10 mouse cellular contexts compared by ENCODE assay signal in genomic region chr5:110354716-110355115, GRCm38 (mm10). TPM values are rescaled to one million over a fixed set of nuclear protein-coding genes. Genes with fewer than 3 reads are reported as not detected.
DNase-seq lines count a peak whose midpoint lies in the region; ATAC-seq and TF ChIP-seq lines count a peak whose summit lies in the region.
"Had no signal": no experiment of that assay in that cellular context is flagged by ENCODE, and none has a peak within 500 bp of the region (broad histone marks: within the 10 kb centered on the region; RNA-seq: fewer than 3 reads in every experiment).

No protein-coding gene starts in this region.

- no peak for TF ChIP-seq EP300 in heart, adult 2 months (IDR thresholded peaks at IDR 0.05; ENCODE audit: insufficient read depth, low read depth, low read length)

- no peak for TF ChIP-seq POLR2A in heart, adult 2 months (IDR thresholded peaks at IDR 0.05; ENCODE audit: insufficient read depth, low read depth, low read length)

- no peaks in the 10 kb centered on the region for H3K27me3 ChIP-seq in heart, adult 2 months (ENCODE audit: control insufficient read depth, insufficient read depth, low read length)

- H3K9ac ChIP-seq in heart, adult 2 months (ENCODE audit: low read depth, low read length) = no peak overlapping the region
- H3K9ac ChIP-seq: embryonic facial prominence, embryonic 12.5 days; limb, embryonic 12.5 days had no signal

- TF ChIP-seq CTCF in heart, adult 2 months (IDR thresholded peaks at IDR 0.05) = peak; percentile 63

- ATAC-seq in granulocyte monocyte progenitor cell, adult 5-6 weeks (replicated peaks; ENCODE audit: poor library complexity, severe bottlenecking) = peak; percentile 86

- no peak for DNase-seq in heart, adult 2 months
- DNase-seq in heart, adult 8-10 months (ENCODE audit: low spot score) = no peak
- peak; percentile 52 for DNase-seq in A20 (ENCODE audit: low read depth, low spot score)
- peak; percentile 86 for DNase-seq in ZHBTc4 (ENCODE audit: low read depth, low spot score)
- peak; percentile 21 for DNase-seq in lung, postnatal 25 days (ENCODE audit: low spot score)
- no peak for DNase-seq in T-cell, adult 2 months (ENCODE audit: low spot score)
- no peak for DNase-seq in spleen, postnatal 36 days (ENCODE audit: low spot score in 2 of 2)

- H3K79me2 ChIP-seq in heart, adult 2 months (replicated peaks; ENCODE audit: control insufficient read depth, insufficient read depth, low read length) = no peaks in the 10 kb centered on the region

- no peaks in the 10 kb centered on the region for H3K36me3 ChIP-seq in heart, adult 2 months (ENCODE audit: control insufficient read depth, insufficient read depth, low read length)
- H3K36me3 ChIP-seq: embryonic facial prominence, embryonic 12.5 days; limb, embryonic 12.5 days had no signal

- no peak overlapping the region for H3K27ac ChIP-seq in heart, adult 2 months
- H3K27ac ChIP-seq: embryonic facial prominence, embryonic 12.5 days; limb, embryonic 12.5 days had no signal

- H3K4me1 ChIP-seq in heart, adult 2 months (ENCODE audit: control insufficient read depth, insufficient read depth, low read length) = no peaks in the 10 kb centered on the region

- H3K4me3 ChIP-seq in heart, adult 2 months = no peak overlapping the region
- H3K4me3 ChIP-seq: embryonic facial prominence, embryonic 12.5 days; limb, embryonic 12.5 days had no signal

- 13% methylated on average over 7 of the region's 7 CpGs for WGBS in heart, adult 2 months

- intact Hi-C loops in heart, adult 2 months (cut with DNase I) = loop anchor here (5.0 kb wide), 1 partner anchor 138 kb away; no protein-coding TSS in a partner anchor

RNA-seq across cellular contexts. Expression of gene Lrcol1, which starts 10.2 kb away (rescaled TPM):
- total RNA-seq in heart, adult 2 months (2021) = not detected
- polyA plus RNA-seq in heart, adult 2 months (2012; rRNA removed) = not detected in 2 replicates
- not detected for total RNA-seq in heart, adult 8-10 months (2022)
- total RNA-seq in granulocyte monocyte progenitor cell, adult 5-6 weeks (2014; fragmentation: Nextera tagmentation) = not detected in 2 replicates
- not detected in 2 replicates for total RNA-seq in granulocyte monocyte progenitor cell, adult 5-6 weeks (2017)
- polyA plus RNA-seq: embryonic facial prominence, embryonic 12.5 days; limb, embryonic 12.5 days had no signal

RNA-seq across cellular contexts. Expression of gene P2rx2, which starts 11.7 kb away (rescaled TPM):
- not detected for total RNA-seq in heart, adult 2 months (2021)
- polyA plus RNA-seq in heart, adult 2 months (2012; rRNA removed) = 0.12 TPM in 1 of 2 replicates, not detected in the other
- not detected for total RNA-seq in heart, adult 8-10 months (2022)
- not detected in 2 replicates for total RNA-seq in granulocyte monocyte progenitor cell, adult 5-6 weeks (2014; fragmentation: Nextera tagmentation)
- not detected in 2 replicates for total RNA-seq in granulocyte monocyte progenitor cell, adult 5-6 weeks (2017)

Comparison
In these comparisons a context has a peak if more than half of its experiments do, and no peak if none do; other contexts are left out.
1. DNase-seq: peak in A20 (single experiment), ZHBTc4 (single experiment) and lung, postnatal 25 days (single experiment); none in heart, adult 2 months (0 of 2), heart, adult 8-10 months (single experiment), T-cell, adult 2 months (single experiment) and spleen, postnatal 36 days (0 of 2).